Mouse (Mus musculus) heart, postnatal 0 days (tissue): ENCODE data around the gene Iqcd. TPM values are rescaled to one million over a fixed set of nuclear protein-coding genes. Genes with fewer than 3 reads are reported as not detected.

Source experiments
- ATAC-seq: fragments of 200-750 bp; cut with Nextera tagmentation; 2 replicates; pipeline ENCODE4 v1.8.0; 2017; ENCODE audit warnings: low read depth, moderate number of reproducible peaks, moderate library complexity; ENCODE audit not compliant: insufficient read depth
- DNase-seq: peaks from one replicate; pipeline ENCODE4 v3.0.0-alpha.2; 2016; ENCODE audit warnings: low spot score
- H3K27ac ChIP-seq: fragments of 300-500 bp; sonication (generic); 2 replicates; pipeline ENCODE4 v1.5.1; 2014; ENCODE audit warnings: low read depth, mild to moderate bottlenecking
- H3K27me3 ChIP-seq: fragments of 300-500 bp; sonication (generic); 2 replicates; pipeline ENCODE4 v1.6.1; 2014; ENCODE audit warnings: low read length, mixed read lengths; ENCODE audit not compliant: control insufficient read depth, insufficient read depth
- H3K36me3 ChIP-seq: fragments of 300-500 bp; sonication (generic); replicated peaks from 2 replicates; pipeline ENCODE4 v1.6.1; 2014; ENCODE audit warnings: low read length, mixed read lengths; ENCODE audit not compliant: control insufficient read depth, insufficient read depth
- H3K4me1 ChIP-seq: fragments of 300-500 bp; sonication (generic); 2 replicates; pipeline ENCODE4 v1.6.1; 2014; ENCODE audit warnings: antibody characterized with exemption; ENCODE audit not compliant: control insufficient read depth, insufficient read depth
- H3K4me2 ChIP-seq: fragments of 300-500 bp; sonication (generic); 2 replicates; pipeline ENCODE4 v1.6.1; 2014; ENCODE audit warnings: low read depth, mild to moderate bottlenecking, low read length, moderate library complexity
- H3K4me3 ChIP-seq: fragments of 300-500 bp; sonication (generic); 2 replicates; pipeline ENCODE4 v1.5.1; 2014; ENCODE audit warnings: low read depth, low read length
- H3K9ac ChIP-seq: fragments of 300-500 bp; sonication (generic); replicated peaks from 2 replicates; pipeline ENCODE4 v1.6.1; 2014; ENCODE audit warnings: low read depth, low read length, mixed read lengths
- H3K9me3 ChIP-seq: fragments of 300-500 bp; sonication (generic); replicated peaks from 2 replicates; pipeline ENCODE4 v1.6.1; 2016; ENCODE audit warnings: low read length; ENCODE audit not compliant: control insufficient read depth
- CTCF ChIP-seq: IDR thresholded peaks from 2 replicates; pipeline ENCODE4 v1.5.1; 2016; ENCODE audit warnings: antibody characterized with exemption, control low read depth, low read depth
- EP300 ChIP-seq: IDR thresholded peaks from 2 replicates; pipeline ENCODE4 v1.6.1; 2016; ENCODE audit warnings: antibody characterized with exemption, low read depth
- WGBS: fragments of 180-500 bp; shearing (Covaris S2); extraction: QIAGEN DNeasy Blood & Tissue Kit; methylation state at CpG from one replicate; pipeline ENCODE4 v1.1.7; 2014; 5-methylcytosine and 5-hydroxymethylcytosine counted together
- polyA plus RNA-seq: library from polyadenylated mRNA; unstranded; fragments of >200 nt; fragmentation: Nextera tagmentation; extraction: Ambion mirVana; gene quantifications from 2 replicates; pipeline ENCODE4 v1.2.1, GENCODE M21; 2015
- total RNA-seq: library from RNA; depleted of rRNA; stranded (reverse); fragments of >200 nt; gene quantifications from 2 replicates; pipeline ENCODE4 v1.2.3, GENCODE M21; 2014; ENCODE audit warnings: low replicate concordance

The Iqcd gene
- total and polyA plus RNA-seq, 2 experiments from 2014 or later: 0.18 TPM; not detected in 1

- no peaks in the 10 kb centered on the region for H3K36me3 ChIP-seq
- peaks cover 8% of the 10 kb centered on the region; the same call in 1 of the 2 replicates for H3K4me1 ChIP-seq
- no peaks in the 10 kb centered on the region for H3K9me3 ChIP-seq
- 5% methylated on average over 21 of the region's 21 CpGs for WGBS
- H3K27me3 ChIP-seq: peaks cover 27% of the 10 kb centered on the region
- no peak for TF ChIP-seq EP300
- no peak for TF ChIP-seq CTCF
- peak overlapping the region; percentile 36 for H3K4me3 ChIP-seq
- peak overlapping the region; percentile 58 for H3K4me2 ChIP-seq
- ATAC-seq (no peak), DNase-seq (no peak)
- no peak overlapping the region for H3K9ac ChIP-seq
- no peak overlapping the region for H3K27ac ChIP-seq
Measured at GRCm38 (mm10) chr5:120649374-120649933, 60.6 kb downstream of the Iqcd start.

DNA sequence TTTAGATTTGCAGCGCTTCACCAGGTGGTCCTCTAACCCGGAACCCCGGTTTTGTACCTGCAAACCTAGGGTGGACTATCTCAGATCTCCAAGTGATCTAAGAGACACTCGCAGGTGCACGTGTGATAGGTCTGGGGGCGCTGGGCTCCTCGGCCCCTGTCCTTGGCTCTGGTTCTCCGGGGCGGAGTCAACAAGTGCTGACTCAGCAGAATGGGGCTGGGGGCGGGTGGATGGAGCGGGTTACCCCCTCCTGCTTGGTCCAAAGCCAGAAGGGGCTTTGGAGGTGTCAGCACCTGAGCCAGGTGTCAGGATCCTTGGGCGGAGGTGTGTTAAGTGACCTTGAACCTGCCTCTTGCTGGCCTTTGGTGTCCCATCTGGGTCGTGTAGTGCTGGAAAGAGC is 61.1 kb downstream of the Iqcd start:
- H3K9ac ChIP-seq: no peak overlapping the region
- H3K9me3 ChIP-seq: no peaks in the 10 kb centered on the region
- WGBS: 22% methylated on average over 13 of the region's 13 CpGs
- ATAC-seq: no peak
- H3K4me1 ChIP-seq: peaks cover 8% of the 10 kb centered on the region; the same call in 1 of the 2 replicates
- H3K27ac ChIP-seq: no peak overlapping the region
- H3K4me2 ChIP-seq: peak overlapping the region; percentile 58; the same call in 1 of the 2 replicates
- H3K36me3 ChIP-seq: no peaks in the 10 kb centered on the region
- no peak for TF ChIP-seq CTCF
- TF ChIP-seq EP300: no peak
- no peak overlapping the region for H3K4me3 ChIP-seq
- no peak for DNase-seq
- H3K27me3 ChIP-seq: peaks cover 27% of the 10 kb centered on the region

- ATAC-seq: no peak
- Histone ChIP-seq H3K4me3 (no peak overlapping the region), H3K9ac (no peak overlapping the region), H3K27ac (no peak overlapping the region), H3K9me3 (no peaks in the 10 kb centered on the region), H3K36me3 (no peaks in the 10 kb centered on the region), H3K4me2 (no peak overlapping the region), H3K27me3 (peaks cover 27% of the 10 kb centered on the region), H3K4me1 (peaks cover 8% of the 10 kb centered on the region; the same call in 1 of the 2 replicates)
- TF ChIP-seq CTCF (no peak), EP300 (no peak)
- no peak for DNase-seq
- 42% methylated on average over 5 of the region's 5 CpGs for WGBS
Measured at GRCm38 (mm10) chr5:120651230-120651629, 62.4 kb downstream of the Iqcd start.

- Histone ChIP-seq H3K4me1 (peaks cover 8% of the 10 kb centered on the region; the same call in 1 of the 2 replicates), H3K9ac (no peak overlapping the region), H3K9me3 (no peaks in the 10 kb centered on the region), H3K36me3 (no peaks in the 10 kb centered on the region), H3K4me3 (no peak overlapping the region), H3K4me2 (no peak overlapping the region), H3K27ac (no peak overlapping the region), H3K27me3 (peaks cover 27% of the 10 kb centered on the region)
- WGBS: 79% methylated on average over 28 of the region's 28 CpGs
- DNase-seq (no peak), ATAC-seq (no peak)
- TF ChIP-seq CTCF (no peak), EP300 (no peak)
Measured at GRCm38 (mm10) chr5:120652915-120653701, 64.3 kb downstream of the Iqcd start.

DNA sequence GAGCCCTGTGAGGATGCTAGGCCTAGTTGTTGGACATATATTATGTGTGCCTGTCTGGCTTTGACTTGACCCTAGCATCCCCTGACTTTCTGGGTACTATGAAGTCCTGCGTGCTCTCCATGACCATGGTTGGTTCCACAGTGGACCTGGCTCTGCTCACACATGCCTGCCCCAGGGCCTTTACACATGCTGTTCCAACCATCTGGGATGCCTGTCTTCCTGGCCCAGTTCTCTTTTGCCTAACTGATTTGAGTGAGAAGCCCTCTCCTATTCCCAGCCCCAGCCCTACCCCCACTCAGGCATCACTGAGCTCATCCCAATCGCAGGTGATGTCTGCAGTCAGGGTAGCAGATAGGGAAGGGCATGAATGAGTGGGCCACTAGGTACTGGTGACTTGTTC is 65.1 kb downstream of the Iqcd start:
- no peak for ATAC-seq
- no peak for TF ChIP-seq CTCF
- no peak for TF ChIP-seq EP300
- Histone ChIP-seq H3K36me3 (no peaks in the 10 kb centered on the region), H3K4me3 (no peak overlapping the region), H3K9ac (no peak overlapping the region), H3K9me3 (no peaks in the 10 kb centered on the region), H3K27ac (no peak overlapping the region), H3K27me3 (peaks cover 20% of the 10 kb centered on the region), H3K4me2 (no peak overlapping the region), H3K4me1 (peaks cover 3% of the 10 kb centered on the region; the same call in 1 of the 2 replicates)
- 84% methylated on average over 2 of the region's 2 CpGs for WGBS
- DNase-seq: no peak
